Mouse (Mus musculus): ENCODE measurements around the gene Ralgds. TPM values are rescaled to one million over a fixed set of nuclear protein-coding genes. Genes with fewer than 3 reads are reported as not detected.
"Not testable (repeated sequence)": the region's sequence is repeated elsewhere in the genome, so short reads cannot be mapped to it uniquely, and the experiment has no call there.

The Ralgds gene
- polyA plus RNA-seq, 1 experiment from 2014 or later, result 63.3 TPM

DNA sequence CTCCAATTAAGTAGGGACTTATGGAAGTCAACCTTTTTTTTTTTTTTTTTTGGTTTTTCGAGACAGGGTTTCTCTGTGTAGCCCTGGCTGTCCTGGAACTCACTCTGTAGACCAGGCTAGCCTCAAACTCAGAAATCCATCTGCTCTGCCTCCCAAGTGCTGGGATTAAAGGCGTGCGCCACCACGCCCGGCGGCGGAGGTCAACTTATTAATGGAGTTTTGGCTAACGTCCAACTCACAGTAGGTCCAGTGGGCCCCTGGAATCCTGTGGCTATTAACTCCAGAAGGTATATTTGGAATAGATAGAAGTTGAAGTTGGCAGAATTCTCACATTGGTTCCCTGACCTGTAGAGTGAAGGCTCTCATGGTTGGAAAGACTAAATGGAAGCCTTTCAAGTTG lies 40.9 kb upstream of the Ralgds start:
- not testable (repeated sequence) for H3K4me2 ChIP-seq (ENCODE audit: low read length); H3K27ac ChIP-seq (ENCODE audit: low read depth, low read length); H3K4me1 ChIP-seq (ENCODE audit: control insufficient read depth, insufficient read depth, low read length); DNase-seq (ENCODE audit: low spot score); ATAC-seq; H3K4me3 ChIP-seq (ENCODE audit: low read depth, low read length); H3K9ac ChIP-seq (ENCODE audit: low read length); H3K27me3 ChIP-seq (replicated peaks; ENCODE audit: control insufficient read depth, insufficient read depth, low read length); H3K9me3 ChIP-seq (replicated peaks; ENCODE audit: control insufficient read depth, low read length)
- H3K36me3 ChIP-seq (ENCODE audit: control insufficient read depth, insufficient read depth, low read length), result peaks cover 32% of the 10 kb centered on the region
- 89% methylated on average over 8 of the region's 8 CpGs for WGBS

- 87% methylated on average over 5 of the region's 5 CpGs for WGBS
- H3K9me3 ChIP-seq (replicated peaks; ENCODE audit: control insufficient read depth, low read length); H3K36me3 ChIP-seq (ENCODE audit: control insufficient read depth, insufficient read depth, low read length); H3K9ac ChIP-seq (ENCODE audit: low read length); ATAC-seq; H3K27ac ChIP-seq (ENCODE audit: low read depth, low read length); DNase-seq (ENCODE audit: low spot score); H3K4me1 ChIP-seq (ENCODE audit: control insufficient read depth, insufficient read depth, low read length); H3K4me2 ChIP-seq (ENCODE audit: low read length); H3K4me3 ChIP-seq (ENCODE audit: low read depth, low read length); H3K27me3 ChIP-seq (replicated peaks; ENCODE audit: control insufficient read depth, insufficient read depth, low read length): not testable (repeated sequence)
These were observed 34.9 kb upstream of the Ralgds start for GRCm38 (mm10) chr2:28477993-28478392.

GRCm38 (mm10) chr2:28479208-28480204 lies 33.4 kb upstream of the Ralgds start:
- 84% methylated on average over 20 of the region's 20 CpGs for WGBS
- Histone ChIP-seq H3K36me3 (ENCODE audit: control insufficient read depth, insufficient read depth, low read length) (no peaks in the 10 kb centered on the region), H3K4me1 (ENCODE audit: control insufficient read depth, insufficient read depth, low read length) (no peaks in the 10 kb centered on the region), H3K4me3 (ENCODE audit: low read depth, low read length) (no peak overlapping the region), H3K27me3 (replicated peaks; ENCODE audit: control insufficient read depth, insufficient read depth, low read length) (no peaks in the 10 kb centered on the region), H3K27ac (ENCODE audit: low read depth, low read length) (no peak overlapping the region), H3K9me3 (replicated peaks; ENCODE audit: control insufficient read depth, low read length) (no peaks in the 10 kb centered on the region), H3K9ac (ENCODE audit: low read length) (no peak overlapping the region), H3K4me2 (ENCODE audit: low read length) (no peak overlapping the region)
- ATAC-seq, result no peak
- no peak for DNase-seq (ENCODE audit: low spot score)

- H3K27ac ChIP-seq (ENCODE audit: low read depth, low read length), result no peak overlapping the region
These were observed 29.1 kb upstream of the Ralgds start for GRCm38 (mm10) chr2:28483861-28484260.

GRCm38 (mm10) chr2:28494521-28494920 lies 18.4 kb upstream of the Ralgds start:
- no peak for DNase-seq (ENCODE audit: low spot score)
- no peak for ATAC-seq
- no peaks in the 10 kb centered on the region for H3K27me3 ChIP-seq (replicated peaks; ENCODE audit: control insufficient read depth, insufficient read depth, low read length)
- no peak overlapping the region for H3K4me2 ChIP-seq (ENCODE audit: low read length)
- H3K9ac ChIP-seq (ENCODE audit: low read length), result no peak overlapping the region
- H3K4me3 ChIP-seq (ENCODE audit: low read depth, low read length), result no peak overlapping the region
- H3K27ac ChIP-seq (ENCODE audit: low read depth, low read length), result no peak overlapping the region
- H3K9me3 ChIP-seq (replicated peaks; ENCODE audit: control insufficient read depth, low read length), result no peaks in the 10 kb centered on the region
- H3K36me3 ChIP-seq (ENCODE audit: control insufficient read depth, insufficient read depth, low read length), result no peaks in the 10 kb centered on the region
- 90% methylated on average over 2 of the region's 2 CpGs for WGBS
- no peaks in the 10 kb centered on the region for H3K4me1 ChIP-seq (ENCODE audit: control insufficient read depth, insufficient read depth, low read length)

More at GRCm38 (mm10) chr2:28483861-28484260, 29.1 kb upstream of the Ralgds start:
- DNase-seq (ENCODE audit: low spot score), result no peak
- H3K36me3 ChIP-seq (ENCODE audit: control insufficient read depth, insufficient read depth, low read length), result no peaks in the 10 kb centered on the region
- no peak for ATAC-seq
- no peaks in the 10 kb centered on the region for H3K4me1 ChIP-seq (ENCODE audit: control insufficient read depth, insufficient read depth, low read length)
- no peak overlapping the region for H3K4me2 ChIP-seq (ENCODE audit: low read length)
- H3K9ac ChIP-seq (ENCODE audit: low read length), result no peak overlapping the region
- H3K27me3 ChIP-seq (replicated peaks; ENCODE audit: control insufficient read depth, insufficient read depth, low read length), result no peaks in the 10 kb centered on the region
- no peaks in the 10 kb centered on the region for H3K9me3 ChIP-seq (replicated peaks; ENCODE audit: control insufficient read depth, low read length)
- 76% methylated on average over 2 of the region's 2 CpGs for WGBS
- H3K4me3 ChIP-seq (ENCODE audit: low read depth, low read length), result no peak overlapping the region

DNA sequence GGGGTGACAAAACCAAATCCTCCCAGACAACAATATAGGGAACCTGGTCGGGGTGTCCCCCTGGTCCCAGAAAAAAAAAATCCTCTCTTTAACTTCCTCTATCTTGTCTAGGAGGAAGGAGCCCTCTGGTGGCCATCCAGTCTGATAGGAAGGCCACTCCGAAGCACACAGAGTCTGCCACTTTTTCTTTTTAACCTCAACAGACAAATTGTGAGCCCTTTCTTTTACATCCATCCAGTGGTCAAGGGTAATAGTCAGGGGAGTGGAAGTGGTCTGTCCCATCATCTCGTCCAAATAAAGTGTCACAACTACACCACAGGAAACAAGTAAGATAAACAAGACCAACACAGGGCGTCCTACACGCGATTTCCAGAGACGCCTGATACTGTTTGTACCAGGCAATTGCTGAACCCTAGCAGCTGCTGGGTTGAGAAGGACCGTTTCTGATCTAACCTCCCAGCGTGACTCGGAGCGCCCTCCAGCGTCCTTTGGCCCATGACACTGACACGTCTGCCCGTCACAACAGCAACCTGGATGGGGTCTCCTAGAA lies 17.6 kb upstream of the Ralgds start:
- Histone ChIP-seq H3K4me1 (ENCODE audit: control insufficient read depth, insufficient read depth, low read length) (no peaks in the 10 kb centered on the region), H3K9ac (ENCODE audit: low read length) (no peak overlapping the region), H3K9me3 (replicated peaks; ENCODE audit: control insufficient read depth, low read length) (no peaks in the 10 kb centered on the region), H3K27me3 (replicated peaks; ENCODE audit: control insufficient read depth, insufficient read depth, low read length) (no peaks in the 10 kb centered on the region), H3K27ac (ENCODE audit: low read depth, low read length) (no peak overlapping the region), H3K36me3 (ENCODE audit: control insufficient read depth, insufficient read depth, low read length) (no peaks in the 10 kb centered on the region), H3K4me3 (ENCODE audit: low read depth, low read length) (no peak overlapping the region), H3K4me2 (ENCODE audit: low read length) (no peak overlapping the region)
- ATAC-seq (no peak), DNase-seq (ENCODE audit: low spot score) (no peak)
- 89% methylated on average over 14 of the region's 14 CpGs for WGBS

- Histone ChIP-seq H3K4me2 (ENCODE audit: low read length) (no peak overlapping the region), H3K27me3 (replicated peaks; ENCODE audit: control insufficient read depth, insufficient read depth, low read length) (no peaks in the 10 kb centered on the region), H3K9me3 (replicated peaks; ENCODE audit: control insufficient read depth, low read length) (no peaks in the 10 kb centered on the region), H3K9ac (ENCODE audit: low read length) (no peak overlapping the region), H3K4me1 (ENCODE audit: control insufficient read depth, insufficient read depth, low read length) (no peaks in the 10 kb centered on the region), H3K4me3 (ENCODE audit: low read depth, low read length) (no peak overlapping the region), H3K36me3 (ENCODE audit: control insufficient read depth, insufficient read depth, low read length) (no peaks in the 10 kb centered on the region), H3K27ac (ENCODE audit: low read depth, low read length) (no peak overlapping the region)
- DNase-seq (ENCODE audit: low spot score) (no peak), ATAC-seq (no peak)
- 87% methylated on average over 16 of the region's 16 CpGs for WGBS
These were observed 16.9 kb upstream of the Ralgds start for GRCm38 (mm10) chr2:28495801-28496595.

GRCm38 (mm10) chr2:28496671-28497070 lies 16.3 kb upstream of the Ralgds start, which contains the start of gene Gbgt1:
TSS of gene Gbgt1 (plus strand) at chr2:28496891.
- DNase-seq (ENCODE audit: low spot score) (no peak), ATAC-seq (no peak)
- Histone ChIP-seq H3K27ac (ENCODE audit: low read depth, low read length) (no peak within 1 kb of the TSS), H3K4me3 (ENCODE audit: low read depth, low read length) (no peak within 1 kb of the TSS), H3K27me3 (replicated peaks; ENCODE audit: control insufficient read depth, insufficient read depth, low read length) (no peaks in the 10 kb centered on the region), H3K9ac (ENCODE audit: low read length) (no peak within 1 kb of the TSS), H3K36me3 (ENCODE audit: control insufficient read depth, insufficient read depth, low read length) (no peaks in the 10 kb centered on the region), H3K4me2 (ENCODE audit: low read length) (no peak within 1 kb of the TSS), H3K4me1 (ENCODE audit: control insufficient read depth, insufficient read depth, low read length) (no peaks in the 10 kb centered on the region), H3K9me3 (replicated peaks; ENCODE audit: control insufficient read depth, low read length) (no peaks in the 10 kb centered on the region)
- 89% methylated on average over 5 of the region's 5 CpGs for WGBS

Data from forebrain, embryonic 14.5 days (tissue).